Mouse (Mus musculus) ovary, adult 18-20 months (tissue): ENCODE results near the gene Atp2a3.

Experiments
- DNase-seq: peaks from one replicate; pipeline ENCODE4 v3.0.0; 2022; ENCODE audit warnings: low spot score, mixed read lengths

The Atp2a3 gene

GRCm38 (mm10) chr11:72961072-72961980 lies at the start of gene Atp2a3:
Atp2a3 (plus strand) TSS chr11:72961169.
- no peak for DNase-seq

GRCm38 (mm10) chr11:72917299-72917996 lies 43.5 kb upstream of the Atp2a3 start:
- no peak for DNase-seq

DNA sequence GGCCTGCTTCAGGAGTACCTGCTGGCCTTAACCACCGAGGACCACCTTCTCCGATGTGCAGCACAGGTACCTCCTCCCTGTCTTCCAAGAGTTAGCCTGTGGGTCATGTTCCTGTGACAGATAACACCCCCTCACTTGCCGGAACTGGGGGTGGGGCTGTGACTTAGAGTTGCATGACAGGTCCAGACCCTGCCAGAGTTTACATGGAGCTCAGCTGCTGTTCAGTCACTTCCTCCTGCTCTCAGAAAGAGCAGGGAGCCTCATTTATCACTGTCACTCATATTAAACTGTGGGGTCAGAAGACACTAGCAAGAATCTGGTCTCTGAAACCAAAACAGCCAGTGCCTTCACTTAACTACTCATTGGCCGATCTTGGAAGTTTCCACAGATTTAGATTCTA lies 37.9 kb upstream of the Atp2a3 start:
- no peak for DNase-seq

GRCm38 (mm10) chr11:72924458-72924857 lies 36.5 kb upstream of the Atp2a3 start:
- DNase-seq, result no peak

DNA sequence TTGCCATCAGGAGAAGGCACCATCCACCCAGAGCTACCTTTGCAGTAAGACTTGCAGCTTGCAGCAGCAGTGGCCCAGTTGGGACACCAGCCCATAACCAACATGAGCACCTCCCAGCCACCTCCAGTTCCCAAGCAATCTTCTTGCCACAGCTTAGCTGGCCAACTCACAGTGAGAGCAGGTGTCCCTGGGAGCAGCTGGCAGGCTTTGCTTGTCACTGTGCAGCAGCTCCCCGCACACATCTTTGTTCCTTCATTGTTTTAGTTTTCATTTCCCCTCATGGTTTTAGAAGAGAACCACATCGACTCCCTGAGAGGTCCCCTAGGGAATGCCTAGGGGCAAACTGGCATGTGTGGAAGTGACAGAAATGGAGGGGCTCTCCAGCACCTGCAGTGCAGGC lies 35.9 kb upstream of the Atp2a3 start:
- no peak for DNase-seq

- DNase-seq, result no peak
Measured at GRCm38 (mm10) chr11:72926226-72926890, 34.6 kb upstream of the Atp2a3 start.

DNA sequence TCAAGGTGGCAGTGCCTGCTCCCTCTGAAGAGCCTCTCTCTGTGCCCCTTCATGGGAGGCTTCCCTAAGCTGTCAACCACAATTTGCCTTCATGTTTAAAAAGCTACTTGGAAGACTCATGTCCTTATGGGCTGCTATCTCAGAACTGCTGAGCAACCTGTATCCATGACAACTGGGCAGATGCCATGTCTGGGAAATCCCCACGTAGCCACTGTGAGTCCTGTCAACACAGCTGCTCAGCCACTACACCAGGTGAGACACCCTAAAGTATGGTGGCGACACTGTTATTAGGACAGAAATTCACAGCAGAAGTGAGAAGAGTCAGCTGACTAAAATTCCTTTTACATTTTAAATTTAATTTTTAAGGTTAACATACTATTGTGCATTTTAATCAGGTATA lies 32.5 kb upstream of the Atp2a3 start:
- DNase-seq, result no peak

DNA sequence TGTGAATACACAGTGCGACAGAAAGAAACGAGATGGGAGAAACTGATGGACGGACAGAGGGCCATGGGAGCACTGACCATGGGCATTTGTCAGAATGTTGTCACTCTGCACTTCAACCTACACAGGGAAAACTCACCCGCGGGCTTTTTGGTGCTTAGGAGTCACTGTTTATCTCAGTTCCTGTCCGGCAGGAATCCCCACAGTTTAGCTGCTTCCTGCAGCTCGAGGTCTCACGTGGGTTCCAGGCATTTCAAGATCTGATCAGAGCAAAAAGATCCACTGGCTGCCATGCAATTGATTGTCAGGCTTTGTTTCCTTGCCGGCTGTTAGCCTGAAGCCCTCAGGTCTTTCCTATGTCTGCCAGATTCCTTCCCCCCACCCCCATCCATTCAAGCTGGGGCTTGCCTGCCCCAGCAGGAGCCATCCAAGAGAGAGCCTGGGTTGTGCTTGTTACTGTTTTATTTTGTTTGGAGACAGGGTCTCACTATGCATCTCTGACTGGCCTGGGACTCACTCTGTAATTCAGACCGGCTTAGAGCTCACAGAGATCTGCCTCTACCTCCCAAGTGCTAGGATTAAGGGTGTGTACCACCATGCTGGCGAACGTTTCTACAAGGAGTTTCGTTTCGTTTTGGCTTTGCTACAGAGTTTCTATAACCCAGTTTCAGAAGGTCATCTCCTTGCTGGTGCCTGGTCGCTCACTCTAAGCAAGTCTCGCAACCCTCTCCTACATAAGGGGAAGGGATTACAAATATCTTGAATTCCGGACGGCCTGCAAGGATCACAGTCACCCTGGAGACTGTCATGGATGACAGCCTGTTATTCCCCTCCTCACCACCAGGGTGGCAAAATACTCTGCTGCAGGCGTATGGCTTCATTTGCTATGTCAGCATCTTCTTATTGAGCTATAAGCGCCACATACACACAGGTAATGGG lies 20.5 kb upstream of the Atp2a3 start:
- DNase-seq, result no peak

DNA sequence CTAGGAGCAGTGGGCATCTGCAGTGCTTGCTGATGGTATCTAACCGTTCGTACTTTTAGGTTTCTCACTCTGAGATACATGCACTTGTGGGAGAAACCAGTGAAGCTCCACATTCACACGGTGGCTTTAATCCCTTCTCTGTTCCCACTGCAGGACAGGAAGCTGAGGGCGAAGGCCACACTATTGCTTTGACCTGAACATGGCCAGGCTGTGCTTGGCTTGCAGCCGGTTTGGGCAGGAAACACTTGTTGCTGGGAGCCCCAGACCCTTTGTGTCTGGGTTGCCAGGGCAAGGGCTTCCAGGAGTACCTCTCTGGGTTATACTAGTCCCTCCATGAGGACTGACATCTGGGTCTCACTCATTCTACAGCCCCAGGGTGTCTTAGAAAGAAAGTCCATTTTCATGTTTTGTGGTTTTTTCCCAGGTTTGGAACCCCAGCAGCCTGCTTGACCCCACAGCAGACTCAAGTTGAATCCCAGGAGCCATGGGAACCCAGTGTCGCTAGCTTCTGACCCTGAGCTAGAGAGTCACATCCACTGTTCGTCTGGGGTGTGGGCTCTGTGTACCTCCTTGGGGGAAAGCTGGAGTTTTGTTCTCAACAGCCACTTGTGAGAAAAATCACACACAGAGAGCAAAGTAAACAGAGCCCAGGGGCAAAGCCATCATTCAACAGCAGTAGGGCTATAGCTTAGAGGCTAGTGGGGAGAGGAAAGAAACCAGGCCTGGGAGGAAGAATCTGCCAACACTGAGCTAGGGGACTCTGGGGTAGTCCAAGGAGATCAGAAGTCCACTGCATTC lies 15.8 kb upstream of the Atp2a3 start:
- no peak for DNase-seq

DNA sequence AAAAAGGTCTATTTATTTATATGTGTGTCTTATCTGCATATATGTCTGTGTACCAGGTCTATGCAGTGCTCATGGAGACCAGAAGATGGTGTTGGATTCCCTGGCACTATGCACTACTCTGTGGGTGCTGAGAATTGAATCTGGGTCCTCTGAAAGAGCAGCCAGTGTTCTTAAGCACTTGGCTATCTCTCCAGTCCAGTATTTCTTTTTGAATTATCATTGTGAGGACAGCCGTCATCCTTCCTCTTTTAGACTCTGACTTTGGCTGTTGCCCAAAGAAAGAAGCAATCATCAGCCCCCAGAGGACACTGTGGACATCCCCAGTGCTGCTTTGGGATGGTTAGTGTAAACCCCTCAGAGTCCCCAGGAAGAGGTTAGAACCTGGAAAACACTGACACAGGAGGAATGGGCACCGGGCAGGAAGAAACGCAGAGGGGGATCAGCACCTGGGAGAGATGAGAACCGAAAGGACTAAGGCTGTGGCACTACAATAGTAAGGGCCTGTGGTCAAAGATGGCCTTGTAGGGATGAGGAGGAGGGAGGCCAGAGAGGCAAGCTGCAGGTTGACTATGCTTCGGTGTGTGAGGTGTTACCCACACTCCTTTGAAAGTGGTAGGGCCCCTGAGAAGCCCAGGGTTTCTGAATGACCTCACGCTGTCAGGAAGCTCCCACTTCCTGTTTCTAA lies 15.0 kb upstream of the Atp2a3 start:
- DNase-seq, result no peak

GRCm38 (mm10) chr11:72946560-72947119 lies 14.3 kb upstream of the Atp2a3 start:
- no peak for DNase-seq

DNA sequence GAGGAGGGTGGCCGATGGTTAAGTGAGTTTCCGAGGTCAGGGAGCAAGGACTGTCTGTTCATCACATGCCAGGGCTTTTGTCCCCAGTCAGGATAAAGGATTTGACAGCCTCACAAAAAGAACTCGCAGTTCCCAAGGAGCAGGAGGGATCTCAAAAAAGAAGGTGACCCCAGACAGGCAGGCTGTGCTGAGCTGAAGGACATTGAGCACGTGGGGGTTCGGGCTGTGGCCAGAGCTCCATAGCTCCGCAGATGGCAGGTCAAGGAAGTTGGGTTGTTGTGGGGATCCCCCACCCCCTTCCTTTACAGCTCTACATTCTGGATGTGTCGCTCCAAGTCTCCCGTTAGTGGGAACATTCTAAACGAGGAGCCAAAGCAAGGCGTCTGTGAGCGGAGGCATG lies 13.1 kb upstream of the Atp2a3 start:
- DNase-seq, result no peak

DNA sequence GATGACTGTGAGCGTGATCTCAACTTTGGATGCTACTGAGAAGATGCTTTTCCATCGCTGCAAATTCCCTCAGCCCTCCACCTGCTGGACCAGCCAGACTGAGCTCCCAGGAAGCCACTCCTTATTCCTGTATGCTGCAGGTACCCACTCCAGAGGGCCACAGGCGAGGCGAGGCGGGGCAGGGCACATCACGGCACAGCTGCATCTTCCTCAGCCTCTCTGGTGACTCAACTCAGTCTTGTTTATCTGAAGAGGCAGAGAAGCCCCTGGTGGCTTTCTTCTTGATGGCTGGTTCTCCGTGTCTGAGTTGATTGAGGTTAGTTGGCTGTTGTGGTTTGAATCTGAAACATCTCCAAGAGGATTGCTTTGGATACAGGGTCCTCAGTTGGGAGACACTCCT lies 12.7 kb upstream of the Atp2a3 start:
- no peak for DNase-seq

GRCm38 (mm10) chr11:72951137-72952000 lies 9.6 kb upstream of the Atp2a3 start:
- peak; percentile 20 for DNase-seq

- no peak for DNase-seq
Measured at GRCm38 (mm10) chr11:72952226-72952625, 8.7 kb upstream of the Atp2a3 start.

DNA sequence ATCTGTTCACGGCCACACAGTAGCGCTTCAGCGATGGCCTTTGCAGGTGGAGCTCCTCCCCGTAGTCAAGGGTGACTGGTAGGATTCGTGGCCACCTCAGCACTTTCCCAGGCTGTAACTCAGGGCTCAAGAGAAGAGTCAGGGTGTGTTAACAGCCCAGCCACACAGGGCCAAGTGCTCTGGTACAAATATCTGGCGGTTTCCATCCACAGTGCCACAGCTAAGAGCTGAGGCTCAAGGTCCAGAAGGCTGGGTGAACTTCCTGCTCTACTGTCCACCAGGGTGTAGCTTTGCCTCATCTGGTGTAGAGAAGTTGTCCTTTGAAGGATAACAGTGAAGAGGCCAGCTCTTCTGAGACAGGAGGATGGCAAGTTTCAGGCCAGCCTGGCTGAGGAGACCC lies 8.3 kb upstream of the Atp2a3 start:
- no peak for DNase-seq

GRCm38 (mm10) chr11:72953116-72953439 lies 7.9 kb upstream of the Atp2a3 start:
- DNase-seq, result no peak

GRCm38 (mm10) chr11:72953440-72954151 lies 7.4 kb upstream of the Atp2a3 start:
- peak; percentile 22 for DNase-seq
